Mouse (Mus musculus) midbrain, embryonic 11.5 days (tissue): ENCODE results near the gene Vpreb1. TPM values are rescaled to one million over a fixed set of nuclear protein-coding genes. Genes with fewer than 3 reads are reported as not detected.

Experiments used
- ATAC-seq: fragments of 200-750 bp; cut with Nextera tagmentation; 2 replicates; pipeline ENCODE4 v1.8.0; 2017; ENCODE audit warnings: moderate TSS enrichment, moderate library complexity; ENCODE audit not compliant: low FRiP score
- DNase-seq: peaks from one replicate; pipeline ENCODE4 v3.0.0; 2015; ENCODE audit warnings: low spot score; ENCODE audit errors: missing footprints
- H3K27ac ChIP-seq: fragments of 300-500 bp; sonication (generic); 2 replicates; pipeline ENCODE4 v1.5.1; 2014; ENCODE audit warnings: low read depth, low read length
- H3K27me3 ChIP-seq: fragments of 300-500 bp; sonication (generic); 2 replicates; pipeline ENCODE4 v1.6.1; 2014; ENCODE audit warnings: mild to moderate bottlenecking, low read length, moderate library complexity, mixed read lengths; ENCODE audit not compliant: control insufficient read depth, insufficient read depth
- H3K36me3 ChIP-seq: fragments of 300-500 bp; sonication (generic); 2 replicates; pipeline ENCODE4 v1.6.1; 2014; ENCODE audit warnings: mild to moderate bottlenecking, low read length, moderate library complexity, mixed read lengths; ENCODE audit not compliant: control insufficient read depth, insufficient read depth
- H3K4me1 ChIP-seq: fragments of 300-500 bp; sonication (generic); 2 replicates; pipeline ENCODE4 v1.6.1; 2014; ENCODE audit warnings: low read length; ENCODE audit not compliant: control insufficient read depth, insufficient read depth
- H3K4me2 ChIP-seq: fragments of 300-500 bp; sonication (generic); 2 replicates; pipeline ENCODE4 v1.6.1; 2014; ENCODE audit warnings: mild to moderate bottlenecking, moderate library complexity
- H3K4me3 ChIP-seq: fragments of 300-500 bp; sonication (generic); 2 replicates; pipeline ENCODE4 v1.5.1; 2014; ENCODE audit warnings: low read depth, low read length
- H3K9ac ChIP-seq: fragments of 300-500 bp; sonication (generic); 2 replicates; pipeline ENCODE4 v1.6.1; 2014; ENCODE audit warnings: low read length
- H3K9me3 ChIP-seq: fragments of 300-500 bp; sonication (generic); 2 replicates; pipeline ENCODE4 v1.6.1; 2016; ENCODE audit warnings: low read length; ENCODE audit not compliant: control insufficient read depth
- WGBS: fragments of 180-500 bp; shearing (Covaris S2); extraction: QIAGEN DNeasy Blood & Tissue Kit; methylation state at CpG from one replicate; pipeline ENCODE4 v1.1.7; 2014; 5-methylcytosine and 5-hydroxymethylcytosine counted together
- polyA plus RNA-seq: library from polyadenylated mRNA; unstranded; fragments of >200 nt; fragmentation: Nextera tagmentation; extraction: Ambion mirVana; gene quantifications from 2 replicates; pipeline ENCODE4 v1.2.1, GENCODE M21; 2014

The Vpreb1 gene
- polyA plus RNA-seq, 1 experiment from 2014 or later, result 0.96 TPM

- Histone ChIP-seq H3K27me3 (no peaks in the 10 kb centered on the region), H3K9ac (no peak overlapping the region), H3K4me1 (no peaks in the 10 kb centered on the region), H3K4me2 (no peak overlapping the region), H3K36me3 (no peaks in the 10 kb centered on the region), H3K9me3 (no peaks in the 10 kb centered on the region), H3K27ac (no peak overlapping the region), H3K4me3 (no peak overlapping the region)
- WGBS, result 79% methylated on average over 2 of the region's 2 CpGs
- ATAC-seq (no peak), DNase-seq (no peak)
Observed at GRCm38 (mm10) chr16:16826223-16826622, 44.4 kb downstream of the Vpreb1 start.

GRCm38 (mm10) chr16:16825476-16825875, 45.2 kb downstream of the Vpreb1 start:
- DNase-seq (no peak), ATAC-seq (no peak)
- Histone ChIP-seq H3K9ac (no peak overlapping the region), H3K4me2 (no peak overlapping the region), H3K27ac (no peak overlapping the region), H3K4me1 (no peaks in the 10 kb centered on the region), H3K36me3 (no peaks in the 10 kb centered on the region), H3K27me3 (no peaks in the 10 kb centered on the region), H3K4me3 (no peak overlapping the region), H3K9me3 (no peaks in the 10 kb centered on the region)
- 38% methylated on average over 5 of the region's 5 CpGs for WGBS

Other genes starting within 250 kb of the Vpreb1 start
- not detected in 2 replicates for gene Olfr19, start 194.4 kb downstream of the Vpreb1 start, polyA plus RNA-seq
- 1.9 and 2.2 TPM in 2 replicates for gene Spag6l, start 41.4 kb downstream of the Vpreb1 start, polyA plus RNA-seq
- gene Igll1, start 6.9 kb downstream of the Vpreb1 start, polyA plus RNA-seq, result not detected in 2 replicates
- gene Top3b, start 107 bp downstream of the Vpreb1 start, polyA plus RNA-seq, result 50.0 and 56.7 TPM in 2 replicates
- gene Ppm1f, start 25.6 kb upstream of the Vpreb1 start, polyA plus RNA-seq, result 16.9 TPM in 2 replicates
- gene Mapk1, start 112.5 kb upstream of the Vpreb1 start, polyA plus RNA-seq, result 198 and 214 TPM in 2 replicates
- gene Ypel1, start 198.9 kb upstream of the Vpreb1 start, polyA plus RNA-seq, result 123 and 127 TPM in 2 replicates
- gene Ppil2, start 240.4 kb upstream of the Vpreb1 start, polyA plus RNA-seq, result 142 and 147 TPM in 2 replicates